Mouse (Mus musculus): ENCODE results near the gene Syt16. TPM values are rescaled to one million over a fixed set of nuclear protein-coding genes. Genes with fewer than 3 reads are reported as not detected.

The Syt16 gene
- total and polyA plus RNA-seq, 3 experiments, result 0.05 TPM; not detected in 2

GRCm38 (mm10) chr12:73996906-73997296 is 560 bp upstream of the Syt16 start:
- no peaks in the 10 kb centered on the region for H3K27me3 ChIP-seq (replicated peaks)
- H3K4me2 ChIP-seq (ENCODE audit: insufficient read depth, low read depth, poor library complexity, severe bottlenecking), result no peak overlapping the region
- H3K79me2 ChIP-seq (replicated peaks; ENCODE audit: control insufficient read depth, extremely low read depth, insufficient read depth, poor library complexity, severe bottlenecking), result no peaks in the 10 kb centered on the region
- H3K4me1 ChIP-seq (ENCODE audit: control insufficient read depth in 1 of 2, insufficient read depth in 2 of 2), result no peaks in the 10 kb centered on the region; a peak in 1 of 4 replicates
- dilution Hi-C loops (cut with MboI; ENCODE audit: extremely low pct_ligation_motif_present, extremely low pct_unique_long_range_greater_than_20kb, low sequenced_read_pairs), result no loop called here
- in situ Hi-C loops (cut with MboI; ENCODE audit: low pct_ligation_motif_present, low pct_unique_long_range_greater_than_20kb, low sequenced_read_pairs), result no loop called here
- H3K36me3 ChIP-seq (replicated peaks in 1 of 2; ENCODE audit: control insufficient read depth in 1 of 2, insufficient read depth in 1 of 2, low read length in 1 of 2), result no peaks in the 10 kb centered on the region
- H3K9ac ChIP-seq (ENCODE audit: insufficient read depth, low read depth), result no peak overlapping the region
- H3K4me3 ChIP-seq (replicated peaks in 1 of 3; ENCODE audit: low read depth in 2 of 3, low read length in 2 of 3, poor library complexity in 1 of 3), result no peak overlapping the region
- H3K27ac ChIP-seq (ENCODE audit: insufficient read depth, low read depth), result no peak overlapping the region
- peaks cover 2% of the 10 kb centered on the region for H3K9me3 ChIP-seq (replicated peaks; ENCODE audit: low read length)
- TF ChIP-seq ZKSCAN1 (IDR thresholded peaks at IDR 0.05; ENCODE audit: borderline replicate concordance, low read depth, low read length) (no peak), MAFK (IDR thresholded peaks at IDR 0.05; ENCODE audit: insufficient replicate concordance, low read length) (no peak), RCOR1 (conservative IDR thresholded peaks at IDR 0.05; ENCODE audit: low read depth, low read length) (no peak), CTCF (conservative IDR thresholded peaks at IDR 0.05 in 1 of 2, IDR thresholded peaks at IDR 0.05 in 1 of 2; ENCODE audit: low read depth in 2 of 2, low read length in 2 of 2) (no peak), RAD21 (IDR thresholded peaks at IDR 0.05; ENCODE audit: low read depth, low read length) (no peak), MEF2A (IDR thresholded peaks at IDR 0.05; ENCODE audit: borderline replicate concordance, low read depth, low read length) (no peak), PAX5 (IDR thresholded peaks at IDR 0.05; ENCODE audit: low read length) (no peak), JUN (IDR thresholded peaks at IDR 0.05; ENCODE audit: insufficient read depth, low read depth, low read length) (no peak), USF1 (IDR thresholded peaks at IDR 0.05; ENCODE audit: low read depth, low read length) (no peak), MYC (IDR thresholded peaks at IDR 0.05; ENCODE audit: low read depth, low read length) (no peak)
- no peak for DNase-seq (ENCODE audit: extremely low read depth)

- TF ChIP-seq SIN3A (IDR thresholded peaks at IDR 0.05; ENCODE audit: low read length) (no peak), MXI1 (IDR thresholded peaks at IDR 0.05; ENCODE audit: low read depth, low read length) (no peak), SMC3 (IDR thresholded peaks at IDR 0.05; ENCODE audit: low read depth, low read length) (no peak), TBP (conservative IDR thresholded peaks at IDR 0.05; ENCODE audit: low read depth, low read length) (no peak), RCOR1 (conservative IDR thresholded peaks at IDR 0.05; ENCODE audit: low read depth, low read length) (no peak), UBTF (IDR thresholded peaks at IDR 0.05; ENCODE audit: low read depth, low read length) (no peak), RAD21 (IDR thresholded peaks at IDR 0.05; ENCODE audit: low read depth, low read length) (no peak), TCF12 (IDR thresholded peaks at IDR 0.05; ENCODE audit: low read depth, low read length) (no peak), MYC (IDR thresholded peaks at IDR 0.05; ENCODE audit: low read depth, low read length) (no peak), CTCF (conservative IDR thresholded peaks at IDR 0.05 in 1 of 2, IDR thresholded peaks at IDR 0.05 in 1 of 2; ENCODE audit: low read depth in 2 of 2, low read length in 2 of 2) (no peak), NRF1 (IDR thresholded peaks at IDR 0.05; ENCODE audit: low read depth, low read length) (no peak), HCFC1 (IDR thresholded peaks at IDR 0.05; ENCODE audit: low read depth, low read length) (no peak), E2F4 (IDR thresholded peaks at IDR 0.05; ENCODE audit: insufficient replicate concordance, low read depth, low read length) (no peak), JUND (conservative IDR thresholded peaks at IDR 0.05; ENCODE audit: low read depth, low read length) (no peak), BHLHE40 (IDR thresholded peaks at IDR 0.05; ENCODE audit: low read depth, low read length) (no peak)
- Histone ChIP-seq H3K27ac (ENCODE audit: insufficient read depth, low read depth) (no peak overlapping the region), H3K9ac (ENCODE audit: insufficient read depth, low read depth) (no peak overlapping the region), H3K4me3 (replicated peaks in 1 of 3; ENCODE audit: low read depth in 2 of 3, low read length in 2 of 3, poor library complexity in 1 of 3) (no peak overlapping the region), H3K27me3 (replicated peaks) (no peaks in the 10 kb centered on the region), H3K36me3 (replicated peaks in 1 of 2; ENCODE audit: control insufficient read depth in 1 of 2, insufficient read depth in 1 of 2, low read length in 1 of 2) (no peaks in the 10 kb centered on the region), H3K4me2 (ENCODE audit: insufficient read depth, low read depth, poor library complexity, severe bottlenecking) (no peak overlapping the region), H3K4me1 (ENCODE audit: control insufficient read depth in 1 of 2, insufficient read depth in 2 of 2) (peaks cover 8 to 9% of the 10 kb centered on the region in 2 experiments), H3K9me3 (replicated peaks; ENCODE audit: low read length) (peaks cover 2% of the 10 kb centered on the region), H3K79me2 (replicated peaks; ENCODE audit: control insufficient read depth, extremely low read depth, insufficient read depth, poor library complexity, severe bottlenecking) (no peaks in the 10 kb centered on the region)
- in situ Hi-C loops (cut with MboI; ENCODE audit: low pct_ligation_motif_present, low pct_unique_long_range_greater_than_20kb, low sequenced_read_pairs) (no loop called here), dilution Hi-C loops (cut with MboI; ENCODE audit: extremely low pct_ligation_motif_present, extremely low pct_unique_long_range_greater_than_20kb, low sequenced_read_pairs) (no loop called here)
- DNase-seq (ENCODE audit: extremely low read depth), result no peak
Measured at GRCm38 (mm10) chr12:73998128-73998456, 631 bp downstream of the Syt16 start.
